In genomic region chr1:130661454-130661853, GRCm38 (mm10) we compare ENCODE assay signal across 20 mouse cellular contexts. TPM values are rescaled to one million over a fixed set of nuclear protein-coding genes. Genes with fewer than 3 reads are reported as not detected.
DNase-seq lines count a peak whose midpoint lies in the region; ATAC-seq lines count a peak whose summit lies in the region.
"Had no signal": no experiment of that assay in that cellular context is flagged by ENCODE, and none has a peak within 500 bp of the region (broad histone marks: within the 10 kb centered on the region; RNA-seq: fewer than 3 reads in every experiment).

Gene C4bp (minus strand): TSS chr1:130661632.

- no peak within 1 kb of the TSS for H3K9ac ChIP-seq in kidney, embryonic 16.5 days (replicated peaks; ENCODE audit: low read length)
- H3K9ac ChIP-seq in stomach, embryonic 15.5 days = no peak within 1 kb of the TSS
- H3K9ac ChIP-seq: hindbrain, embryonic 13.5 days had no signal

- ATAC-seq in kidney, embryonic 16.5 days (ENCODE audit: low FRiP score, low TSS enrichment) = peak; percentile 90
- 0 out of 2 replicates have a peak, but pooled peaks have one; percentile 56 for ATAC-seq in stomach, embryonic 15.5 days (ENCODE audit: insufficient read depth, low FRiP score, low read depth)
- ATAC-seq: lung, postnatal 0 days had no signal

- DNase-seq in kidney, adult 11 months = peak; percentile 8
- DNase-seq in kidney, adult 18-20 months = no peak
- no peak for DNase-seq in gonadal fat pad, adult 2 months (ENCODE audit: low read depth)
- no peak for DNase-seq in right cerebral cortex, postnatal 36 days (ENCODE audit: low spot score in 2 of 2)
- no peak for DNase-seq in ovary, postnatal 10 days (ENCODE audit: low spot score)
- DNase-seq: B cell, adult 2 months; cerebellum, postnatal 10 days; gastrocnemius, adult 2 months; heart, postnatal 14 days; thymus, postnatal 36 days had no signal

- H3K27ac ChIP-seq in kidney, embryonic 16.5 days (ENCODE audit: low read length) = no peak within 1 kb of the TSS
- H3K27ac ChIP-seq in stomach, embryonic 15.5 days = no peak within 1 kb of the TSS
- H3K27ac ChIP-seq: forebrain, embryonic 10.5 days; gastrocnemius, adult 2 months; heart, embryonic 10.5 days; hindbrain, embryonic 13.5 days had no signal

- WGBS in kidney, embryonic 16.5 days = 39% methylated on average over 3 of the region's 3 CpGs
- 43% methylated on average over 3 of the region's 3 CpGs for WGBS in stomach, embryonic 15.5 days

- H3K9me3 ChIP-seq in kidney, embryonic 16.5 days (ENCODE audit: low read length) = no peaks in the 10 kb centered on the region; the same call in 1 of the 2 replicates
- H3K9me3 ChIP-seq in stomach, embryonic 15.5 days = no peaks in the 10 kb centered on the region
- H3K9me3 ChIP-seq: forebrain, embryonic 10.5 days; heart, embryonic 10.5 days; hindbrain, embryonic 13.5 days had no signal

- H3K27me3 ChIP-seq in kidney, embryonic 16.5 days (ENCODE audit: insufficient read depth, low read length) = no peaks in the 10 kb centered on the region
- H3K27me3 ChIP-seq in stomach, embryonic 15.5 days (replicated peaks) = no peaks in the 10 kb centered on the region
- H3K27me3 ChIP-seq: hindbrain, embryonic 13.5 days had no signal

- no peak within 1 kb of the TSS for H3K4me2 ChIP-seq in kidney, embryonic 16.5 days (replicated peaks; ENCODE audit: low read depth, low read length)
- H3K4me2 ChIP-seq in stomach, embryonic 15.5 days = no peak within 1 kb of the TSS
- H3K4me2 ChIP-seq: hindbrain, embryonic 13.5 days had no signal

- H3K4me3 ChIP-seq in kidney, embryonic 16.5 days (ENCODE audit: low read length) = no peak within 1 kb of the TSS
- H3K4me3 ChIP-seq in stomach, embryonic 15.5 days (replicated peaks) = no peak within 1 kb of the TSS
- H3K4me3 ChIP-seq: forebrain, embryonic 10.5 days; gastrocnemius, adult 2 months; heart, embryonic 10.5 days; hindbrain, embryonic 13.5 days had no signal

- H3K36me3 ChIP-seq in kidney, embryonic 16.5 days (ENCODE audit: insufficient read depth, low read length) = no peaks in the 10 kb centered on the region
- H3K36me3 ChIP-seq in stomach, embryonic 15.5 days = no peaks in the 10 kb centered on the region
- H3K36me3 ChIP-seq: forebrain, embryonic 10.5 days; heart, embryonic 10.5 days; hindbrain, embryonic 13.5 days had no signal

- no peaks in the 10 kb centered on the region for H3K4me1 ChIP-seq in kidney, embryonic 16.5 days (ENCODE audit: insufficient read depth, low read length)
- no peaks in the 10 kb centered on the region for H3K4me1 ChIP-seq in stomach, embryonic 15.5 days
- H3K4me1 ChIP-seq: forebrain, embryonic 10.5 days; heart, embryonic 10.5 days; hindbrain, embryonic 13.5 days had no signal

RNA-seq across cellular contexts. Expression of gene C4bp, which starts in this region (rescaled TPM):
- 337 and 541 TPM in 2 replicates for polyA plus RNA-seq in gonadal fat pad, adult 2 months (2012; rRNA removed)
- 0.94 and 2.7 TPM in 2 replicates for polyA plus RNA-seq in kidney, embryonic 16.5 days (2015; fragmentation: Nextera tagmentation; extraction: Ambion mirVana)
- polyA plus RNA-seq in stomach, embryonic 15.5 days (2015; fragmentation: Nextera tagmentation; extraction: Ambion mirVana) = 0.90 and 1.2 TPM in 2 replicates
- polyA plus RNA-seq: embryonic facial prominence, embryonic 14.5 days; forebrain, embryonic 10.5 days; heart, embryonic 10.5 days; hindbrain, embryonic 13.5 days; limb, embryonic 14.5 days; spleen, adult 2 months; testis, adult 2 months had no signal

Comparison
In these comparisons a context has a peak if more than half of its experiments do, and no peak if none do; other contexts are left out.
1. RNA of gene C4bp (polyA plus RNA-seq): 337 to 541 TPM in gonadal fat pad, adult 2 months; 0.94 to 2.7 TPM in kidney, embryonic 16.5 days and 0.90 to 1.2 TPM in stomach, embryonic 15.5 days; every median in the first group is over 10 times any median in the second.